Mouse (Mus musculus): ENCODE data around the gene Sema6d. TPM values are rescaled to one million over a fixed set of nuclear protein-coding genes. Genes with fewer than 3 reads are reported as not detected.

The Sema6d gene
- polyA plus RNA-seq, 1 experiment, result 0.02 TPM

DNA sequence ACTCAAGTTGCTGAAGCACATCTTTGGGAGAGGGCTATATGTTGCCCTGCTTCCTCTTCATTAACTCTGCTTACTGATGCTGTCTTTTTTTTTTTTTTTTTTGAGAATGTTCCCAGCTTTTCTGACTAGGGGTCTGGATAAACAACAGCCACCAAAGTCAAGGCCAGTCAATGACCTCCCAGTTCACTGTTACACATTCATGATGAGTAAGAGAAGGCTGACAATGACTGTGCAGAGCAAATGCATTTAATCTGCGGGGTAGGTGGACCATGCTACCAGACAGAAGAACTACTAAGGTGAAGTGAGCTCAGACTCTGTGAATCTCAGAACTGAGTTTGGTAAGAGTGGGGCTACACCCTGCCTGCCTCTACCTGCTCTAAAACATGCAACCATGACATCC lies 396.0 kb downstream of the Sema6d start:
- Histone ChIP-seq H3K4me3 (replicated peaks) (no peak overlapping the region), H3K4me1 (ENCODE audit: control insufficient read depth) (no peaks in the 10 kb centered on the region), H3K9me3 (ENCODE audit: control insufficient read depth, low read length) (peaks cover 2% of the 10 kb centered on the region; the same call in 1 of the 2 replicates), H3K27me3 (ENCODE audit: control insufficient read depth) (no peaks in the 10 kb centered on the region), H3K36me3 (ENCODE audit: control insufficient read depth) (no peaks in the 10 kb centered on the region)
- TF ChIP-seq GATA1 (IDR thresholded peaks at IDR 0.05; ENCODE audit: low read length), result no peak
- no peak for TF ChIP-seq TAL1 (IDR thresholded peaks at IDR 0.05; ENCODE audit: low read length)

- no peaks in the 10 kb centered on the region for H3K4me1 ChIP-seq (ENCODE audit: control insufficient read depth)
- H3K36me3 ChIP-seq (ENCODE audit: control insufficient read depth), result no peaks in the 10 kb centered on the region
- peaks cover 2% of the 10 kb centered on the region; the same call in 1 of the 2 replicates for H3K9me3 ChIP-seq (ENCODE audit: control insufficient read depth, low read length)
- no peak for TF ChIP-seq TAL1 (IDR thresholded peaks at IDR 0.05; ENCODE audit: low read length)
- no peak for TF ChIP-seq GATA1 (IDR thresholded peaks at IDR 0.05; ENCODE audit: low read length)
- H3K27me3 ChIP-seq (ENCODE audit: control insufficient read depth), result no peaks in the 10 kb centered on the region
- H3K4me3 ChIP-seq (replicated peaks), result no peak overlapping the region
Observed at GRCm38 (mm10) chr2:124490010-124490801, 400.4 kb downstream of the Sema6d start.

- Histone ChIP-seq H3K36me3 (ENCODE audit: control insufficient read depth) (no peaks in the 10 kb centered on the region), H3K9me3 (ENCODE audit: control insufficient read depth, low read length) (no peaks in the 10 kb centered on the region), H3K27me3 (ENCODE audit: control insufficient read depth) (no peaks in the 10 kb centered on the region), H3K4me1 (ENCODE audit: control insufficient read depth) (no peaks in the 10 kb centered on the region), H3K4me3 (replicated peaks) (no peak overlapping the region)
- TF ChIP-seq GATA1 (IDR thresholded peaks at IDR 0.05; ENCODE audit: low read length), result no peak
- no peak for TF ChIP-seq TAL1 (IDR thresholded peaks at IDR 0.05; ENCODE audit: low read length)
Observed at GRCm38 (mm10) chr2:124495751-124496150, 406.0 kb downstream of the Sema6d start.

- Histone ChIP-seq H3K36me3 (ENCODE audit: control insufficient read depth) (no peaks in the 10 kb centered on the region), H3K9me3 (ENCODE audit: control insufficient read depth, low read length) (no peaks in the 10 kb centered on the region), H3K4me1 (ENCODE audit: control insufficient read depth) (no peaks in the 10 kb centered on the region), H3K27me3 (ENCODE audit: control insufficient read depth) (no peaks in the 10 kb centered on the region), H3K4me3 (replicated peaks) (no peak overlapping the region)
- TF ChIP-seq TAL1 (IDR thresholded peaks at IDR 0.05; ENCODE audit: low read length) (no peak), GATA1 (IDR thresholded peaks at IDR 0.05; ENCODE audit: low read length) (no peak)
Observed at GRCm38 (mm10) chr2:124499670-124500069, 409.9 kb downstream of the Sema6d start.

GRCm38 (mm10) chr2:124505784-124506489 lies 416.2 kb downstream of the Sema6d start:
- no peaks in the 10 kb centered on the region for H3K4me1 ChIP-seq (ENCODE audit: control insufficient read depth)
- H3K36me3 ChIP-seq (ENCODE audit: control insufficient read depth), result no peaks in the 10 kb centered on the region
- peaks cover 2% of the 10 kb centered on the region; the same call in 1 of the 2 replicates for H3K9me3 ChIP-seq (ENCODE audit: control insufficient read depth, low read length)
- TF ChIP-seq GATA1 (IDR thresholded peaks at IDR 0.05; ENCODE audit: low read length), result no peak
- TF ChIP-seq TAL1 (IDR thresholded peaks at IDR 0.05; ENCODE audit: low read length), result no peak
- H3K4me3 ChIP-seq (replicated peaks), result no peak overlapping the region
- no peaks in the 10 kb centered on the region for H3K27me3 ChIP-seq (ENCODE audit: control insufficient read depth)

DNA sequence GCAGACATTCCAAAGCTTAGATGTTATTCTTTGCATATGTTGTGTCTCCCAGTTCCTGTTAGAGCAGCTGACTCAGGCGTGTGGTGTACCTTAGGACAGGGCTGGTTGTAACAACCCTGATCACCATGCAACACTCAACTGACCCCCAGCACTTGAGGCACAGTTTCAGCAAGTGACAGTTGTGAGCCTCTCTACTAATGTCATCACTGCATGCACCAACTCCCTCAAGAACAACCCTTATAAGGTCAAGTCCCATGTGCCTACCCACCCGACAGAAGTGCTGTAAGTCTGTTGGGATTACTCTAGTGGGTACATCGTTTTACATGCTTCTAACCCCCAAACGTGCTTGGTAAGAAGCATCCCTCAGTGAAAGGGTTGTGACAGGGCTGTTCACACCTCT lies 418.0 kb downstream of the Sema6d start:
- H3K4me1 ChIP-seq (ENCODE audit: control insufficient read depth), result no peaks in the 10 kb centered on the region
- no peaks in the 10 kb centered on the region for H3K27me3 ChIP-seq (ENCODE audit: control insufficient read depth)
- H3K9me3 ChIP-seq (ENCODE audit: control insufficient read depth, low read length), result peaks cover 2% of the 10 kb centered on the region; the same call in 1 of the 2 replicates
- no peaks in the 10 kb centered on the region for H3K36me3 ChIP-seq (ENCODE audit: control insufficient read depth)
- no peak overlapping the region for H3K4me3 ChIP-seq (replicated peaks)
- TF ChIP-seq GATA1 (IDR thresholded peaks at IDR 0.05; ENCODE audit: low read length) (no peak), TAL1 (IDR thresholded peaks at IDR 0.05; ENCODE audit: low read length) (no peak)

- Histone ChIP-seq H3K36me3 (ENCODE audit: control insufficient read depth) (no peaks in the 10 kb centered on the region), H3K9me3 (ENCODE audit: control insufficient read depth, low read length) (peaks cover 2% of the 10 kb centered on the region; the same call in 1 of the 2 replicates), H3K27me3 (ENCODE audit: control insufficient read depth) (no peaks in the 10 kb centered on the region), H3K4me1 (ENCODE audit: control insufficient read depth) (no peaks in the 10 kb centered on the region), H3K4me3 (replicated peaks) (no peak overlapping the region)
- TF ChIP-seq TAL1 (IDR thresholded peaks at IDR 0.05; ENCODE audit: low read length) (no peak), GATA1 (IDR thresholded peaks at IDR 0.05; ENCODE audit: low read length) (no peak)
Observed at GRCm38 (mm10) chr2:124509479-124509878, 419.7 kb downstream of the Sema6d start.

DNA sequence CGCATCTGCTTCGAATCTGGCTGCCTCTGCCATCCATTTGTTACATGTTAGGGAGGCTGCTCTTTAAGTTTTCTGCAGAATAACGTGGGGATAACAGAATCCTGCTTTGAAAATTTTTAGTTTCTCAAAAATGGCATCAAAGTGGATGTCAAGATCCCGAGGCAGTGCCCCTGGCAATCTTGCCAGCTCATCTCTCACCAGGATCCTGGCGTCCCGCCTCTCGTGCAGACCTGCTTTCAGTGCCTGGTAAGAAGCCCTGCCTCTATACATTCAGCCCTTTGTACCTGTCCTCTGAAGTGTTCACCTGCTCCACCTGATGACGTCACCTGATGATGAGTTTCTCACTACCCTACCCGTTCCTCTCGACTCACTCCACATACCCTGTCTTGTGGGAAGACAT lies 422.1 kb downstream of the Sema6d start:
- TF ChIP-seq GATA1 (IDR thresholded peaks at IDR 0.05; ENCODE audit: low read length) (no peak), TAL1 (IDR thresholded peaks at IDR 0.05; ENCODE audit: low read length) (no peak)

GRCm38 (mm10) chr2:124522426-124522825 lies 432.7 kb downstream of the Sema6d start:
- Histone ChIP-seq H3K36me3 (ENCODE audit: control insufficient read depth) (no peaks in the 10 kb centered on the region), H3K27me3 (ENCODE audit: control insufficient read depth) (no peaks in the 10 kb centered on the region), H3K4me3 (replicated peaks) (no peak overlapping the region), H3K9me3 (ENCODE audit: control insufficient read depth, low read length) (no peaks in the 10 kb centered on the region), H3K4me1 (ENCODE audit: control insufficient read depth) (no peaks in the 10 kb centered on the region)
- TF ChIP-seq GATA1 (IDR thresholded peaks at IDR 0.05; ENCODE audit: low read length) (no peak), TAL1 (IDR thresholded peaks at IDR 0.05; ENCODE audit: low read length) (no peak)

More for the DNA sequence above, 422.1 kb downstream of the Sema6d start:
- Histone ChIP-seq H3K36me3 (ENCODE audit: control insufficient read depth) (no peaks in the 10 kb centered on the region), H3K4me3 (replicated peaks) (no peak overlapping the region), H3K27me3 (ENCODE audit: control insufficient read depth) (no peaks in the 10 kb centered on the region), H3K9me3 (ENCODE audit: control insufficient read depth, low read length) (peaks cover 2% of the 10 kb centered on the region; the same call in 1 of the 2 replicates), H3K4me1 (ENCODE audit: control insufficient read depth) (no peaks in the 10 kb centered on the region)

Data from erythroblast, embryonic 14.5 days (primary cell).